Mouse (Mus musculus) myocyte (in vitro differentiated cells): ENCODE data around the gene Mab21l1.

ENCODE experiments used
- CEBPB ChIP-seq: IDR thresholded peaks from 2 replicates; pipeline ENCODE4 v1.6.1; 2011; ENCODE audit warnings: mild to moderate bottlenecking, moderate library complexity; ENCODE audit not compliant: poor library complexity, insufficient read depth, severe bottlenecking
- E2F4 ChIP-seq: IDR thresholded peaks from one replicate; pipeline ENCODE4 v1.6.1; 2011; ENCODE audit warnings: mild to moderate bottlenecking, control low read depth, moderate library complexity; ENCODE audit not compliant: insufficient read depth
- MAX ChIP-seq: IDR thresholded peaks from one replicate; pipeline ENCODE4 v1.6.1; 2011; ENCODE audit warnings: low read depth, mild to moderate bottlenecking, control low read depth
- MYOD1 ChIP-seq, 3 experiments: IDR thresholded peaks; one replicate each; pipeline ENCODE4 v1.6.1; 2011; ENCODE audit warnings: control low read depth in 2 of 3, low read depth in 2 of 3, mild to moderate bottlenecking in 2 of 3, moderate library complexity in 1 of 3; ENCODE audit not compliant: insufficient read length in 2 of 3, control insufficient read depth in 1 of 3
- MYOG ChIP-seq, 3 experiments: IDR thresholded peaks; one replicate each; pipeline ENCODE4 v1.6.1; 2011; ENCODE audit warnings: control low read depth in 2 of 3, low read depth in 2 of 3, mild to moderate bottlenecking in 2 of 3; ENCODE audit not compliant: insufficient read length in 2 of 3, control insufficient read depth in 1 of 3, insufficient read depth in 1 of 3
- POLR2A ChIP-seq: IDR thresholded peaks from one replicate; pipeline ENCODE4 v1.6.1; 2011; ENCODE audit warnings: low read depth, mild to moderate bottlenecking, control low read depth, moderate library complexity; ENCODE audit not compliant: insufficient read length
- POLR2AphosphoS2 ChIP-seq: IDR thresholded peaks from one replicate; pipeline ENCODE4 v1.6.1; 2011; ENCODE audit warnings: low read depth, control low read depth; ENCODE audit not compliant: insufficient read length
- REST ChIP-seq: IDR thresholded peaks from one replicate; pipeline ENCODE4 v1.6.1; 2011; ENCODE audit warnings: mild to moderate bottlenecking, control low read depth, moderate library complexity; ENCODE audit not compliant: insufficient read depth, insufficient read length
- SRF ChIP-seq: IDR thresholded peaks from one replicate; pipeline ENCODE4 v1.6.1; 2011; ENCODE audit warnings: low read depth; ENCODE audit not compliant: control insufficient read depth, insufficient read length
- TCF12 ChIP-seq: IDR thresholded peaks from one replicate; pipeline ENCODE4 v1.6.1; 2011; ENCODE audit warnings: mild to moderate bottlenecking, control low read depth; ENCODE audit not compliant: poor library complexity, insufficient read depth, severe bottlenecking
- USF1 ChIP-seq: IDR thresholded peaks from one replicate; pipeline ENCODE4 v1.6.1; 2011; ENCODE audit warnings: low read depth, mild to moderate bottlenecking, control low read depth, moderate library complexity

DNA sequence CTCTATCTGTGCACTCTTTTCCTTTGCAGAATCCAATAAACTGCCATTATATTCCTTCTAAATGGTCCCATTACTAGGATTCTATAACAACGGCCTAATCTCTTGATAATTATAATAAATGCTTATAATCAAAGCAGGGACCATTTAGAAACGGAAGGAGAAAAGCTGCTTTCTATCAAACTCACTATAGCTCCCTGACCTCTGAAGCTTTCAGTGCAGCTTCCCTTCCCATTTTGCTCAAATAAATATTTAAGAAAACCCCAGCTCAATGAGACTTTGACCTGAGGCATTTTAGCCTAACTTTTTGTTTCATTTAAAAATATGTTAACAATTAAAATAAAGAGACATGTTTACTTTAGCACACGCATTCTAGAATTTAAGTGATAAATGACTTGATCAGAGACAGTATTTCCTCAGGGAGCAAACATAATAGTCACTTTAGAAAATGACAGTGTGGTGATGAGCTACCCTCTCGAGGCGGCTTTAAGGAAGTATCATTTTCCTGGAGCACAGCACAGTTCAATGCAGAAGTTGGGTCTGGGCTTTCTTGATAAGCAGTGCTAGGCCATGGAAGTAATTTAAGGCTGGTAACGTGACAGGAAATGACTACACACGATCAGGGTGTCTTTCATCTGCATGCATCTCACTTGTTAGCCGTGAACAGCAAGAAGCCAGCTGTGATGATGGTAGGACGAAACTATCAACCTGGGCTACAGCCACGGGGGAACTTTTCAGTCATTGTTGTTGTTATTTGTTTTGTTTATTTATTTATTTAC lies 46.4 kb downstream of the Mab21l1 start:
- TF ChIP-seq E2F4 (no peak), POLR2A (no peak), SRF (no peak), CEBPB (no peak), MAX (no peak), MYOG (IDR thresholded peaks at IDR 0.05; ENCODE audit: control insufficient read depth in 1 of 3, insufficient read depth in 1 of 3, insufficient read length in 2 of 3, low read depth in 2 of 3) (no peak), POLR2AphosphoS2 (no peak), TCF12 (no peak), USF1 (no peak), REST (no peak), MYOD1 (IDR thresholded peaks at IDR 0.05; ENCODE audit: control insufficient read depth in 1 of 3, insufficient read length in 2 of 3, low read depth in 2 of 3) (no peak)
